8 mouse cellular contexts compared by ENCODE assay signal in the genomic region with DNA sequence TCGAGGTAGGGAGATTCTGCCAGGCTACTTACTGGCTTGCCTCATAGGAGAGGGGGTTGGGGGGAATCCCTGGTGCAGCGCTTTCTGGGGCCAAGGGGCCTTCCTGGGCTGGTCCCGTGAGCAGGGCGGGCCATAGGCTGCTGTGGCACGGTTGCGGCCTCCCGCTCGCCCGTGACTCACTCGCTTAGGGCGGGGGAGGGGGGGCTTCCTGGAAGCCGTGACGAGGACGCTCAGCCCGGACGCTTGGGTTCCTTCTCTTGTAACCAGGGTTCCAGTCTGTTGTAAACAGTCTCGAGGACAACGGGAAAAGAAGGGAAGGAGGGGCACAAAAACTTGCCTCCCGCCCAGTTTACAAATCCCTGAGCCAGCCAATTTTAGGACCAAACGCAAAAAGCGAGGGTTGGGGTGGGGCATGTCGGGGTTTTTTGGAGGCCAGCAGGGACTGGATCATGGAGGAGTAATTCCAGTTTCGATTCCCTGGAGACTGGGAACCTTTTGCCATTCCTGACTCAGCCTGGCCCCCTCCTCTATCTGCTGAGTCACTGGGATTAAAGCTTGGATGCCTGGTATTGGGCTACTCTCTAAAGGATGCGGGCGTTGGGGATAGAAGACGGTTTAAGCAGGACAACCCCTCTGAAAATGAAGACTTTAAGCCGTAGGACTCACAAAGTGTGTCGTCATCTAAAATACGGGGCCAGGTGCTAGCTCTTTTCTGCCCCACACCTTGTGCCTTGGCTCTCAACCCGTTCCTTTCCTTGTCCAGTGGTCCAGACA. TPM values are rescaled to one million over a fixed set of nuclear protein-coding genes. Genes with fewer than 3 reads are reported as not detected.
A peak's percentile ranks its signal among the peaks of the same experiment; 100 is the strongest.
DNase-seq lines count a peak whose midpoint lies in the region; ATAC-seq and TF ChIP-seq lines count a peak whose summit lies in the region.

No protein-coding gene starts in this region.

- no peaks in the 10 kb centered on the region for H3K9me3 ChIP-seq in intestine, postnatal 0 days (ENCODE audit: control insufficient read depth)
- no peaks in the 10 kb centered on the region for H3K9me3 ChIP-seq in lung, embryonic 15.5 days

- H3K27ac ChIP-seq in intestine, postnatal 0 days (ENCODE audit: low read depth, low read length): peak overlapping the region; percentile 100
- H3K27ac ChIP-seq in lung, embryonic 15.5 days: peak overlapping the region; percentile 98

- H3K9ac ChIP-seq in intestine, postnatal 0 days (ENCODE audit: low read depth, low read length): peak overlapping the region; percentile 79
- H3K9ac ChIP-seq in lung, embryonic 15.5 days: peak overlapping the region; percentile 40

- no peaks in the 10 kb centered on the region for H3K27me3 ChIP-seq in intestine, postnatal 0 days (replicated peaks; ENCODE audit: control insufficient read depth, insufficient read depth, low read length)
- H3K27me3 ChIP-seq in lung, embryonic 15.5 days: no peaks in the 10 kb centered on the region

- peak; percentile 70 for DNase-seq in ES-CJ7 (ENCODE audit: low read depth, low spot score)
- peak; percentile 46 for DNase-seq in brain, embryonic 14.5 days (ENCODE audit: low read depth)
- peak; percentile 71 for DNase-seq in urinary bladder, postnatal 25 days (ENCODE audit: low spot score)
- no peak for DNase-seq in frontal cortex, postnatal 25 days (ENCODE audit: low spot score in 2 of 2)

- peak overlapping the region; percentile 89 for H3K4me2 ChIP-seq in intestine, postnatal 0 days (replicated peaks; ENCODE audit: low read depth)
- peak overlapping the region; percentile 63 for H3K4me2 ChIP-seq in lung, embryonic 15.5 days

- H3K4me1 ChIP-seq in intestine, postnatal 0 days (replicated peaks; ENCODE audit: control insufficient read depth, insufficient read depth, low read length): peaks cover 17% of the 10 kb centered on the region
- peaks cover 62% of the 10 kb centered on the region for H3K4me1 ChIP-seq in lung, embryonic 15.5 days

- TF ChIP-seq CTCF in brain, embryonic 14.5 days (IDR thresholded peaks at IDR 0.05; ENCODE audit: borderline replicate concordance, extremely low read depth, insufficient read depth, insufficient read length): no peak
- TF ChIP-seq CTCF in intestine, postnatal 0 days (IDR thresholded peaks at IDR 0.05; ENCODE audit: low read depth): no peak

- no peak for TF ChIP-seq POLR2A in brain, embryonic 14.5 days (IDR thresholded peaks at IDR 0.05; ENCODE audit: borderline replicate concordance, extremely low read depth, insufficient read depth, insufficient read length, poor library complexity, severe bottlenecking)

- H3K36me3 ChIP-seq in intestine, postnatal 0 days (ENCODE audit: control insufficient read depth, insufficient read depth): peaks cover 24% of the 10 kb centered on the region
- peaks cover 7% of the 10 kb centered on the region for H3K36me3 ChIP-seq in lung, embryonic 15.5 days

- peak overlapping the region; percentile 36 for H3K4me3 ChIP-seq in intestine, postnatal 0 days (ENCODE audit: low read depth, low read length)
- peak overlapping the region; percentile 36 for H3K4me3 ChIP-seq in lung, embryonic 15.5 days

- peak; percentile 25 for ATAC-seq in granulocyte monocyte progenitor cell, adult 5-6 weeks (replicated peaks; ENCODE audit: poor library complexity, severe bottlenecking)
- ATAC-seq in intestine, postnatal 0 days: peak; percentile 20
- peak; percentile 49 for ATAC-seq in lung, embryonic 15.5 days (ENCODE audit: borderline replicate concordance, extremely low read depth, low FRiP score, low TSS enrichment)
- ATAC-seq in neutrophil, adult 5-6 weeks (ENCODE audit: extremely low read depth, insufficient number of reproducible peaks, low FRiP score, poor library complexity, severe bottlenecking): peak; percentile 23

- 3% methylated on average over 30 of the region's 30 CpGs for WGBS in intestine, postnatal 0 days
- 5% methylated on average over 30 of the region's 30 CpGs for WGBS in lung, embryonic 15.5 days

RNA-seq across cellular contexts. Expression of gene Zfp36, which starts 1.2 kb away (rescaled TPM):
- 4.1 and 4.3 TPM in 2 replicates for polyA plus RNA-seq in brain, embryonic 14.5 days (2012; rRNA removed)
- 37.1 and 55.8 TPM in 2 replicates for total RNA-seq in granulocyte monocyte progenitor cell, adult 5-6 weeks (2014; fragmentation: Nextera tagmentation)
- 30.8 and 41.3 TPM in 2 replicates for total RNA-seq in granulocyte monocyte progenitor cell, adult 5-6 weeks (2017)
- polyA plus RNA-seq in intestine, postnatal 0 days (2015; fragmentation: Nextera tagmentation; extraction: Ambion mirVana): 57.3 and 61.5 TPM in 2 replicates
- polyA plus RNA-seq in lung, embryonic 15.5 days (2015; fragmentation: Nextera tagmentation; extraction: Ambion mirVana): 16.4 and 17.9 TPM in 2 replicates
- 496 and 563 TPM in 2 replicates for total RNA-seq in neutrophil, adult 5-6 weeks (2017)

RNA-seq across cellular contexts. Expression of gene Plekhg2, which starts 8.8 kb away (rescaled TPM):
- polyA plus RNA-seq in brain, embryonic 14.5 days (2012; rRNA removed): 20.2 and 35.0 TPM in 2 replicates
- 4.1 and 6.1 TPM in 2 replicates for total RNA-seq in granulocyte monocyte progenitor cell, adult 5-6 weeks (2014; fragmentation: Nextera tagmentation)
- 0.88 and 1.1 TPM in 2 replicates for total RNA-seq in granulocyte monocyte progenitor cell, adult 5-6 weeks (2017)
- 10.6 and 11.9 TPM in 2 replicates for polyA plus RNA-seq in intestine, postnatal 0 days (2015; fragmentation: Nextera tagmentation; extraction: Ambion mirVana)
- polyA plus RNA-seq in lung, embryonic 15.5 days (2015; fragmentation: Nextera tagmentation; extraction: Ambion mirVana): 59.4 and 67.9 TPM in 2 replicates
- total RNA-seq in neutrophil, adult 5-6 weeks (2017): 32.6 and 39.7 TPM in 2 replicates

RNA-seq across cellular contexts. Expression of gene Med29, which starts 11.3 kb away (rescaled TPM):
- polyA plus RNA-seq in brain, embryonic 14.5 days (2012; rRNA removed): 46.5 and 57.7 TPM in 2 replicates
- 19.2 and 25.5 TPM in 2 replicates for total RNA-seq in granulocyte monocyte progenitor cell, adult 5-6 weeks (2014; fragmentation: Nextera tagmentation)
- 16.7 and 18.5 TPM in 2 replicates for total RNA-seq in granulocyte monocyte progenitor cell, adult 5-6 weeks (2017)
- 42.7 and 44.2 TPM in 2 replicates for polyA plus RNA-seq in intestine, postnatal 0 days (2015; fragmentation: Nextera tagmentation; extraction: Ambion mirVana)
- 51.2 and 53.8 TPM in 2 replicates for polyA plus RNA-seq in lung, embryonic 15.5 days (2015; fragmentation: Nextera tagmentation; extraction: Ambion mirVana)
- 9.1 and 9.8 TPM in 2 replicates for total RNA-seq in neutrophil, adult 5-6 weeks (2017)

RNA-seq across cellular contexts. Expression of gene Paf1, which starts 11.5 kb away (rescaled TPM):
- polyA plus RNA-seq in brain, embryonic 14.5 days (2012; rRNA removed): 95.0 and 105 TPM in 2 replicates
- 97.6 and 111 TPM in 2 replicates for total RNA-seq in granulocyte monocyte progenitor cell, adult 5-6 weeks (2014; fragmentation: Nextera tagmentation)
- 136 and 170 TPM in 2 replicates for total RNA-seq in granulocyte monocyte progenitor cell, adult 5-6 weeks (2017)
- 54.6 and 60.6 TPM in 2 replicates for polyA plus RNA-seq in intestine, postnatal 0 days (2015; fragmentation: Nextera tagmentation; extraction: Ambion mirVana)
- 80.7 and 88.2 TPM in 2 replicates for polyA plus RNA-seq in lung, embryonic 15.5 days (2015; fragmentation: Nextera tagmentation; extraction: Ambion mirVana)
- 218 and 230 TPM in 2 replicates for total RNA-seq in neutrophil, adult 5-6 weeks (2017)

RNA-seq across cellular contexts. Expression of gene Rps16, which starts 30.8 kb away (rescaled TPM):
- polyA plus RNA-seq in brain, embryonic 14.5 days (2012; rRNA removed): 1,173 and 1,238 TPM in 2 replicates
- 4,181 and 4,473 TPM in 2 replicates for total RNA-seq in granulocyte monocyte progenitor cell, adult 5-6 weeks (2014; fragmentation: Nextera tagmentation)
- 929 and 980 TPM in 2 replicates for total RNA-seq in granulocyte monocyte progenitor cell, adult 5-6 weeks (2017)
- 695 and 702 TPM in 2 replicates for polyA plus RNA-seq in intestine, postnatal 0 days (2015; fragmentation: Nextera tagmentation; extraction: Ambion mirVana)
- polyA plus RNA-seq in lung, embryonic 15.5 days (2015; fragmentation: Nextera tagmentation; extraction: Ambion mirVana): 979 and 1,114 TPM in 2 replicates
- total RNA-seq in neutrophil, adult 5-6 weeks (2017): 700 and 800 TPM in 2 replicates

Comparison
In these comparisons a context has a peak if more than half of its experiments do, and no peak if none do; other contexts are left out.
1. DNase-seq: peak in ES-CJ7 (single experiment), brain, embryonic 14.5 days (single experiment) and urinary bladder, postnatal 25 days (single experiment); none in frontal cortex, postnatal 25 days (0 of 2).
2. Peak in every context shown above with its lines, with median percentiles within 50 percentile points of each other: ATAC-seq.